Mouse (Mus musculus) ES-Bruce4 (cell line): ENCODE measurements at regions not wholly inside any gene's neighbourhood (a gene's known extent, or its start where the extent isn't known, plus 50 kb on each side); places are given as distances from the start of the nearest gene placed in this dataset.

Experiments
- CTCF ChIP-seq: IDR thresholded peaks from one replicate; pipeline ENCODE4 v1.8.1; 2011; ENCODE audit warnings: low read depth, low read length
- POLR2A ChIP-seq: IDR thresholded peaks from one replicate; pipeline ENCODE4 v1.8.1; 2011; ENCODE audit warnings: low read length; ENCODE audit not compliant: insufficient read depth

- TF ChIP-seq CTCF: no peak
- no peak for TF ChIP-seq POLR2A
These were observed 104.6 kb downstream of the Srek1 start for GRCm38 (mm10) chr13:103669856-103670255.
